Mouse (Mus musculus) mature B cell (primary cell): ENCODE data around the gene Vmn2r93.

ENCODE experiments used
- in situ Hi-C: fragments of 300-500 bp; cut with MboI; formaldehyde crosslinking; loops from 2 replicates; pipeline ENCODE4 v1.14.3; 2019

Vmn2r93 gene

DNA sequence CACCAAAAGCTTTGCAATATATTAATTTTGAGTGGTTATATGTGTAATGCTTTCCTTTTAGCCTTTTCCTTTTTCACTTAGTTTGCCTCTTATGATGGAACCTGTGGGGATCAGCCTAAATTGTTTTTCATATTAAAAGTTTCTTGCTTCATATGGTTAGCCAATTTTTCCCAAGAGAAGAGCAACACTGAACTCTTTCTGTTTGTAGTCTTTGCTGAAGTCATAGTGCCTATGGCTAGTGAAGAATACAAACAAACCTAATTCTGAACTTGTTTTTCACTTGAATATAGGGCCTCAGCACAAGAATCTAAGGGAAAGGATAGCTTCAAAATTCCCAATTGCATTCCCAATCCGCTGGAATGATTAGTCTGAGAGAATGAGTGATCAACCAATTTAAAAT lies at the start of gene Vmn2r93:
Vmn2r93 (plus strand) TSS at position 301 of the 400 bp plus-strand sequence.
- in situ Hi-C loops, result no loop called here

DNA sequence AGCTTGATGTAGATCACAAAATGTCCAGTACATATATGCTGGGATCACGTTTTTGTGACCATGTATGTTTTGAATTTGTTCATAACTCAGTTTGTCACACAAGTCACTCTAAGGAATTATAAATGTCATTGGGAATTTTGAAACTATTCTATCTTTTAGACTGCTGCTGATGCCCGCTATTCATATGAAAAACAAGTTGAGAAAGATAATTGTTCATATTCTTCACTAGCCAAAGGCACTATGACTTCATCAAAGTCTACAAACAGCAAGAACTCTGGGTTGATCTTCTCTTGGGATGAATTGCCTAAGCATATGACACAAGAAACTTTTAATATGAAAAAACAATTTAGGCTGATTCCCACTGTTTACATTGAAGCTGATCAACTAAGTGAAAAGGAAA lies 20.2 kb upstream of the Vmn2r93 start, which contains the start of gene Vmn2r94:
Vmn2r94 (minus strand) TSS at position 101 of the 400 bp plus-strand sequence.
- in situ Hi-C loops, result no loop called here

DNA sequence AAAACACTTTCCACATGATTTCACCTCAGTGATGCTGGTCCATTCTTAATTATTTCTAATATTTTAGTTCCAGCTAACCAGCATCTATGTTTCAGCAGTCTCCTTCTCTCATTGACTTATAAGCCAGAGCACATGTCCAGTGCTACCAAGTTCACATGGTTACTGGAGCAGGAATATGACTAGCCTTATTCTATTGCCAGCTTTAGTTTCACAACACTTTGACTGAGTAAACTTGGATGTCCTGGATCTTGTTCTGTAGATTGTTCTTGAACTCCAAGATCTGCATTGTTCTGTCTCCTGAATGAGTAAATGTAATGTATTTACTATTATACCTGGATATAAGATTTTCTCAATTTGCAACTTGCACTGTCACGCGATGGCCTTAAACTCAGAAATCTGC lies 25.1 kb downstream of the Vmn2r93 start:
- in situ Hi-C loops, result no loop called here

DNA sequence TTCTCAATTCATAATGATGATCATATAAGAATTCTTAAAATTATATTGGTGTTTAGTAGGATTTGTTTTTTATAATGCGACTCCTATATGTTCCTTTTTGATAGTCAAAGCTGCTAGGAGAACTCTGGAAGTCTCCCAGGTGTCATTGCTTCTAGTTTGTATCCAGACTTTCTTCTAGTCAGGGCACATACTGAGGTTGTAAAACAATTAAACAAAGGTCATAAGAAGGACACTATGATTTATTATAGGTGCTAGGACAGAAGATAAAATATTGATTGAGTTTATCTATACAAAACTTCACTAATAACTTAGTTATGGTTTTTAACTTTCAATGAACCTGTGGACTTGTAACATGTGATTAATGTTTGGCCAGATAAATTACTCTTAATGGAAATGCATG lies 62.1 kb downstream of the Vmn2r93 start:
- in situ Hi-C loops, result no loop called here

DNA sequence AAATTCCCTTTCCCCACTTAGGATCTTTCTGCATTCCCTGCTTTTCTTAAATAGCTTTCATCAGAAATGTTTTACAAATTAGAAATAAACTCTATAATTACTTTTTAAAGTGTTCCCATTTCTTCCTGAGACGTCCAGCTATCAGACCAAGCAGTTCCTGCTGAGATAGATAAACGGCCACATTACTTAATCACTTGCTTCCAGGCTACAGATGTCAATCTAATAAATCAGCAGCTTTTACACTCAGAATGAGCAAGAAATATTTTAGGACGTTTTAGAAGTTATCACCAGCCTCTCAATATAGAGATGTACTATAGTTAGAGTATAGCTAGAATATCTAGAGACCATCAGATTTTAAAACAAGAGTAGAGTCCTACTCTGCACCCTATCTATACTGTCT lies 62.7 kb downstream of the Vmn2r93 start:
- in situ Hi-C loops, result no loop called here
